Mouse (Mus musculus): ENCODE measurements at regions not wholly inside any gene's neighbourhood (a gene's known extent, or its start where the extent isn't known, plus 50 kb on each side); places are given as distances from the start of the nearest gene placed in this dataset.
A peak's percentile ranks its signal among the peaks of the same experiment; 100 is the strongest.

GRCm38 (mm10) chr1:186880391-186880790 lies 86.8 kb upstream of the D1Pas1 start:
- no peak overlapping the region for H3K27ac ChIP-seq (ENCODE audit: low read depth, low read length)
- no peak for ATAC-seq
- WGBS, result 66% methylated on average over 2 of the region's 2 CpGs
- no peak overlapping the region for H3K9ac ChIP-seq (ENCODE audit: low read depth, low read length)
- no peak overlapping the region for H3K4me2 ChIP-seq (ENCODE audit: low read length)
- no peaks in the 10 kb centered on the region for H3K36me3 ChIP-seq (ENCODE audit: control insufficient read depth, insufficient read depth, low read length)
- no peaks in the 10 kb centered on the region for H3K27me3 ChIP-seq (replicated peaks; ENCODE audit: control insufficient read depth, insufficient read depth, low read length)
- no peaks in the 10 kb centered on the region for H3K4me1 ChIP-seq (ENCODE audit: control insufficient read depth, insufficient read depth, low read depth, low read length)
- H3K9me3 ChIP-seq (ENCODE audit: control insufficient read depth, low read length), result no peaks in the 10 kb centered on the region
- no peak overlapping the region for H3K4me3 ChIP-seq (ENCODE audit: low read length)

GRCm38 (mm10) chr1:186860608-186861444 lies 106.4 kb upstream of the D1Pas1 start:
- H3K4me1 ChIP-seq (ENCODE audit: control insufficient read depth, insufficient read depth, low read depth, low read length), result no peaks in the 10 kb centered on the region
- H3K4me2 ChIP-seq (ENCODE audit: low read length), result no peak overlapping the region
- no peaks in the 10 kb centered on the region for H3K9me3 ChIP-seq (ENCODE audit: control insufficient read depth, low read length)
- no peak overlapping the region for H3K27ac ChIP-seq (ENCODE audit: low read depth, low read length)
- ATAC-seq, result no peak
- H3K36me3 ChIP-seq (ENCODE audit: control insufficient read depth, insufficient read depth, low read length), result no peaks in the 10 kb centered on the region
- no peak overlapping the region for H3K4me3 ChIP-seq (ENCODE audit: low read length)
- H3K27me3 ChIP-seq (replicated peaks; ENCODE audit: control insufficient read depth, insufficient read depth, low read length), result no peaks in the 10 kb centered on the region; the same call in 1 of the 2 replicates
- 80% methylated on average over 10 of the region's 10 CpGs for WGBS
- H3K9ac ChIP-seq (ENCODE audit: low read depth, low read length), result no peak overlapping the region

GRCm38 (mm10) chr1:186858285-186858684 lies 108.9 kb upstream of the D1Pas1 start:
- Histone ChIP-seq H3K4me3 (ENCODE audit: low read length) (no peak overlapping the region), H3K27ac (ENCODE audit: low read depth, low read length) (no peak overlapping the region), H3K9ac (ENCODE audit: low read depth, low read length) (no peak overlapping the region), H3K9me3 (ENCODE audit: control insufficient read depth, low read length) (no peaks in the 10 kb centered on the region), H3K36me3 (ENCODE audit: control insufficient read depth, insufficient read depth, low read length) (no peaks in the 10 kb centered on the region), H3K4me1 (ENCODE audit: control insufficient read depth, insufficient read depth, low read depth, low read length) (no peaks in the 10 kb centered on the region), H3K27me3 (replicated peaks; ENCODE audit: control insufficient read depth, insufficient read depth, low read length) (no peaks in the 10 kb centered on the region; the same call in 1 of the 2 replicates), H3K4me2 (ENCODE audit: low read length) (no peak overlapping the region)
- ATAC-seq, result no peak
- WGBS, result 92% methylated on average over 21 of the region's 21 CpGs

DNA sequence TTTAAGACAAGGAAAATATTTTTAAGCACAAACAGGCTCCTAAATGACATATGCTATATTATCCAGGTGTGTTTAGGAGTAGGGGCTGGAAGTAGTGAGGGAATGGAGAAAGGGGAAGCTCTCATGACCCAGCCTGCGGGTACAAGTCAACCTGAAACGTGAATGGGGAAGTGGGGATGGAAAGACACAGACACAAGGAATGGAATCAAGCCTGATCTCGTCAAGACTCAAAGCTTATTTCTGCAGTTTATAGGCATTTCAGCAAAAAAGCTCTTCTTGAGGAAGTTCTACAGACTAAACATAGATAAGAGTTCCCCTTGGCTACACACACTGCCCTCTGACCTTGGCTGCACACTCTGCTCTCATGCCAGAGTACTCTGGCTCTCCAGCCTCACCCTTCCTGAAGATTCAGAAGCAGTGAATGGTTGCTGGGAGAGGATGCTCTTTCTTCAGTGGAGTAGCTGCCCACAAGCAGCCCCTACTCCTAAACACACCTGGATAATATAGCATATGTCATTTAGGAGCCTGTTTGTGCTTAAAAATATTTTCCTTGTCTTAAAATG lies 106.4 kb upstream of the Rrp15 start:
- ATAC-seq, result no peak
- Histone ChIP-seq H3K27me3 (replicated peaks; ENCODE audit: control insufficient read depth, insufficient read depth, low read length) (no peaks in the 10 kb centered on the region; the same call in 1 of the 2 replicates), H3K9ac (ENCODE audit: low read depth, low read length) (no peak overlapping the region), H3K36me3 (ENCODE audit: control insufficient read depth, insufficient read depth, low read length) (no peaks in the 10 kb centered on the region), H3K9me3 (ENCODE audit: control insufficient read depth, low read length) (no peaks in the 10 kb centered on the region), H3K27ac (ENCODE audit: low read depth, low read length) (no peak overlapping the region), H3K4me2 (ENCODE audit: low read length) (no peak overlapping the region), H3K4me3 (ENCODE audit: low read length) (no peak overlapping the region), H3K4me1 (ENCODE audit: control insufficient read depth, insufficient read depth, low read depth, low read length) (no peaks in the 10 kb centered on the region)
- WGBS, result 91% methylated on average over 3 of the region's 3 CpGs

GRCm38 (mm10) chr1:186845256-186845655 lies 96.1 kb upstream of the Rrp15 start:
- 91% methylated on average over 7 of the region's 7 CpGs for WGBS
- H3K36me3 ChIP-seq (ENCODE audit: control insufficient read depth, insufficient read depth, low read length), result no peaks in the 10 kb centered on the region
- H3K27ac ChIP-seq (ENCODE audit: low read depth, low read length), result no peak overlapping the region
- no peaks in the 10 kb centered on the region for H3K9me3 ChIP-seq (ENCODE audit: control insufficient read depth, low read length)
- no peak for ATAC-seq
- no peak overlapping the region for H3K4me3 ChIP-seq (ENCODE audit: low read length)
- H3K27me3 ChIP-seq (replicated peaks; ENCODE audit: control insufficient read depth, insufficient read depth, low read length), result no peaks in the 10 kb centered on the region
- no peak overlapping the region for H3K9ac ChIP-seq (ENCODE audit: low read depth, low read length)
- no peaks in the 10 kb centered on the region for H3K4me1 ChIP-seq (ENCODE audit: control insufficient read depth, insufficient read depth, low read depth, low read length)
- H3K4me2 ChIP-seq (ENCODE audit: low read length), result no peak overlapping the region

DNA sequence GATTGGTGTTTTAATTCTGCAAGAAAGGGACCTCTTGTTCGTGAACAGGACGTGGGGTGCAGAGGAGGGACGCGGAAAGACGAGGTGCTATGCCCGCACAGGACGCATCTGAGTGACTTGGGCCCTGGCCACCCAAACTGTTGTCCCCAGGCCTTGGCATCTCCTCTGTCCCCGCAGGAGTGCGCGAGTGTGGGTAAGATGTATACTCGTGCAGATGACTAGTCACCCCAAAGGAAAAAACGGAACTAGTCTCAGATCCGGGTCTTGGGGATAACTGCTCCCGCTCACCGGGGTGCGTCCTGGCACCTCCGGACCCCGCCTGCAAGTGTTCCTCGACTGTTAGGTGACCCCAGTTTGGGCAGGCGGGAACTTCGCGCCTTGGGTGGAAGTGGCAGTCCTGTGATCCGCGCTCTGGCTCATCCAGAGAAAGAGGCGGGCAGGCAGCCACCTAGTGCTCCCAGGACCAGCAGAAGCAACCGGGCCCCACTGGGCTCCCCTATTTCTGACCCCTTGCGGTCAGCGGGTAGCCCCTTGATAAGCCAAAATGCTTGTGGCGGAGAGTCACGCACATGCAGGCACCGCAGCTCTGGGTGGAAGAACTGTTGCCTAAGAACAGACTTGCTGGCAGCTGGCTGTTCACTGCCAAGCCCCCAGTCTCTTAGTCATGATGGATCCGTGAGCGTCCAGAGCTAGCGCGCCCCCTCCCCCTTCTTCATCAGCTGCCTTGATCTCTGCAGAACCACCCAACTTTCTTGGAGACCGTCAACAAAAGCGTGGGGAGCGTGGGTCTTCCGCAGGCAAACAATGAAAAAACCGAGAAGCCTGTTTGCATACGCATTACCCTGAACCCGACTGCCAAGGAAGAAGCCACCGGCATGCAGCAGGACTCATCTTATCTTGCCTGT lies 85.0 kb upstream of the Rrp15 start:
- H3K27ac ChIP-seq (ENCODE audit: low read depth, low read length), result no peak overlapping the region
- H3K36me3 ChIP-seq (ENCODE audit: control insufficient read depth, insufficient read depth, low read length), result no peaks in the 10 kb centered on the region
- H3K27me3 ChIP-seq (replicated peaks; ENCODE audit: control insufficient read depth, insufficient read depth, low read length), result 0 out of 2 replicates have a peak, but pooled peaks cover 2% of the 10 kb centered on the region
- peaks cover 9% of the 10 kb centered on the region for H3K4me1 ChIP-seq (ENCODE audit: control insufficient read depth, insufficient read depth, low read depth, low read length)
- H3K4me3 ChIP-seq (ENCODE audit: low read length), result peak overlapping the region; percentile 40
- WGBS, result 1% methylated on average over 43 of the region's 43 CpGs
- peak; percentile 87 for ATAC-seq
- peak overlapping the region; percentile 85 for H3K4me2 ChIP-seq (ENCODE audit: low read length)
- no peaks in the 10 kb centered on the region for H3K9me3 ChIP-seq (ENCODE audit: control insufficient read depth, low read length)
- peak overlapping the region; percentile 53 for H3K9ac ChIP-seq (ENCODE audit: low read depth, low read length)

- H3K4me3 ChIP-seq (ENCODE audit: low read length), result peak overlapping the region; percentile 40
- no peaks in the 10 kb centered on the region for H3K36me3 ChIP-seq (ENCODE audit: control insufficient read depth, insufficient read depth, low read length)
- H3K4me1 ChIP-seq (ENCODE audit: control insufficient read depth, insufficient read depth, low read depth, low read length), result peaks cover 9% of the 10 kb centered on the region
- no peak overlapping the region for H3K27ac ChIP-seq (ENCODE audit: low read depth, low read length)
- whole genome bisulfite sequencing, result 1% methylated on average over 17 of the region's 17 CpGs
- H3K4me2 ChIP-seq (ENCODE audit: low read length), result peak overlapping the region; percentile 85
- H3K27me3 ChIP-seq (replicated peaks; ENCODE audit: control insufficient read depth, insufficient read depth, low read length), result 0 out of 2 replicates have a peak, but pooled peaks cover 2% of the 10 kb centered on the region
- H3K9ac ChIP-seq (ENCODE audit: low read depth, low read length), result peak overlapping the region; percentile 53
- no peak; the same call in 1 of the 2 replicates for ATAC-seq
- H3K9me3 ChIP-seq (ENCODE audit: control insufficient read depth, low read length), result no peaks in the 10 kb centered on the region
Observed at GRCm38 (mm10) chr1:186833441-186833895, 84.3 kb upstream of the Rrp15 start.

DNA sequence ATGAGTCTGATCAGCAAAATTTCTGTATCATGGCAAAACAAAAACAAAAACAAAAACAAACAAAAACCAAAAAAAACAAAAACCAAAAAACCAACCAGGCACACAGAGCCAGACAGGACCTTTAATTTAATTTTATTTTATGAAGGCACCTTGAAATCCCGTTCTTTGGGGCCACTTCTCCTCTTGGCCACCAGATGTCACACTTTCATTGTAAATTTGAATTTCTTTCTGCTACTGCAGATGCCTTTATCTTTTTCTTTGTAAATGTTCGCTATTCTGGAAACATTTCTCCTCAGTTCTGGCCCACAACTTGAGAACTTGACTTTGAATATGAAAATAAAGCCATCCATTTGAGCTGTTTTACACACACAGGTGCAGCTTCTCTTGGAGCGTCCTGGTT lies 78.6 kb upstream of the Rrp15 start:
- Histone ChIP-seq H3K9ac (ENCODE audit: low read depth, low read length) (no peak overlapping the region), H3K4me3 (ENCODE audit: low read length) (no peak overlapping the region), H3K27me3 (replicated peaks; ENCODE audit: control insufficient read depth, insufficient read depth, low read length) (no peaks in the 10 kb centered on the region), H3K4me1 (ENCODE audit: control insufficient read depth, insufficient read depth, low read depth, low read length) (no peaks in the 10 kb centered on the region), H3K4me2 (ENCODE audit: low read length) (no peak overlapping the region), H3K9me3 (ENCODE audit: control insufficient read depth, low read length) (no peaks in the 10 kb centered on the region), H3K27ac (ENCODE audit: low read depth, low read length) (no peak overlapping the region), H3K36me3 (ENCODE audit: control insufficient read depth, insufficient read depth, low read length) (no peaks in the 10 kb centered on the region)
- WGBS, result 24% methylated on average over 3 of the region's 3 CpGs
- ATAC-seq, result no peak

Data from hindbrain, embryonic 16.5 days (tissue).